Mouse (Mus musculus): ENCODE data around the gene Foxo1.

Foxo1 gene

DNA sequence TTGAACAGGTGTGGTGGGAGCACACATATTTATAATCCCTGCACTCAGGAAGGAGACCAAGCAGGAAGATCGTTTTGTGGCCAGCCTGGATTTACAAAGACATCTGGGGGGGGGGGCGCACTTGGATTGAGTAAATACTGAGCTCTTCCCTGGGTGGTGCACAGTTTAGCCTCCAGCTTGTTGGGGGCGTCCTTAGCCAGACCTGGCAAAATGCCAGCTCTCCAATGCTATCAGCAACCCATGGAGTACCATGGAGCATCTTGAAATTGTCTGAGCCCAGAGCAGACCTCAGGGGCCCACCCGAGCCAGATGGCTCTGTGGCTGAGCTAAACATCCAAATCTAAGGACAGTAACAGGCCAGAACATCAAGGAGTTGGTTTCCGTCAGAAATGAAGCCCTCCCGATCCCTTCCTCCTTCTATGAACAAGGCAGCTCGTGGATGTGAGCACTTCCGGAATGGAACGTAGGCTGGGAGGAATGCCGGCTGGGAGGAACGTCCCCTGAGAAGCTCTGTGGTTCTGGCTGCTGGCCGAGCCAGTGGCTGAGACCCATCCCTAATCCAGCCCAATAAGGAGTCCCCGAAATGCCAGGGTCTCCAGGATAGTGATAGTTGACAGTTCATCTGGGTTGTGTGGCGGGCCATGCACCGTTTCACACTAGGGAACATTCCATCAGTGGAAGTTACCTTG is 89.3 kb downstream of the Foxo1 start:
- no peak for DNase-seq (ENCODE audit: low read depth in 1 of 2, low spot score in 2 of 2)

DNA sequence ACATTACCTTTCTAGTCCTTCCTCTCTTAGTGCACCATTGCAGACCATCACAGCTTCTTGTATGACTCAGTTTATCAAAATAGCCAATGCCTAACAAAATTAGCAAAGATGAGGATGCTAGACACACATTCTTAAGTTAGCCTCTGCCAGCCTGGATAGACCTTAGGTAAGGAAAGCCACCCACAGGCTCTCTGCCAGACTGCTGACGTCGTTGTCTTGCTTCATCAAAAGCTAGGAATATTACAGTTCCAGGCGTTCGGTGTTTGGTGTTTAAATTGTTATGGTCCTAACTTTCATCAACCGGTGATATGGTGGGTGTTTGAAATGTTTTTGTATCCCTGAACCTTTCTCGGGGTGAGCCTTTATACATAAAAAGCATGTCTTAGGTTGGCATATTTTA is 96.4 kb downstream of the Foxo1 start:
- no peak for DNase-seq (ENCODE audit: low read depth in 1 of 2, low spot score in 2 of 2)

DNA sequence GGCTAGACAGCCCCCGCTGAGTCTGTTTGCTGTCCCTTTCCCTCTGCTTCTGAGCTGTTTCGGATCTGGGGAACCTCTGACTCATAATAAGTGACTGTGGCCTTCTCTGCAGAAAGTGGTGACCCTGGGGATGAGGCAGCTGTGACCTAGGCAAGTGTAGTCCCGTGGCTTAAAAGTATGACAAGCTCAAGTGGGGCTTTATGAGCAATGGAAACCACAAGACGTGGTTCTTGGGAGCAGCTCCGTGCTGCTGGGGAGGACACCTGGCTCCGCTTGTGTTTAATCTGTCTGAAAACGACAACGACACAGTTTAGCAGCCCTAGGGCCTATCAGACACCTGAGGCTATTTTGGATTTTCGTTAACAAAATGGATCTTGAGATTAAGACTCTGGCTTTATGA is 101.1 kb downstream of the Foxo1 start:
- DNase-seq (ENCODE audit: low read depth in 1 of 2, low spot score in 2 of 2): no peak

DNA sequence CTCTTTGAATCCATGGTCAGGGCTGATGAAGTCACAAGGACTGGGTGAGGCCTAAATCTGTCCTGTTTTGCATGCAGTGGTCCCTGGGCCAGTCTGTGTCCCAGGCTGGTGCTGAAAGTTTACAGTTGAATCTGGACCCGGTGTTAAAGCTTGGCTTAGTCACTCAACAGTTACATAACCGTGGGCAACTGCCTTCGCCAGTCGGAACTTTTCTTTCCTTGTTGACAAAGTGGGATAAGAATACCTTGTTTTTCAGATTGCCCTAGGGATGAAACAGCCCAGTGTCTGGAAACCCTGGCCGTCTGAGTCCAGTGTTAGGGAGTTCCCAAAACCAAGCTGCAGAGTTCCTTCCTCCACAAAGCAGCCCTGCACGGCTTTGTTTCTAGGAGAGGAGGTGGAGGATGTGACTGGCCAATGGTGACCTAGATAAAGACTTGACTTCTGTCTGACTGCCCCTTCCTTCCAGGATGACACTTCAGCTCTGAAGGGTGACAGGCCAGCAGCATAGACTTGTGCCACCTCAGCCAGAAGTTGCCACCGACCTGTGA is 101.8 kb downstream of the Foxo1 start:
- DNase-seq (ENCODE audit: low read depth in 1 of 2, low spot score in 2 of 2): no peak

DNA sequence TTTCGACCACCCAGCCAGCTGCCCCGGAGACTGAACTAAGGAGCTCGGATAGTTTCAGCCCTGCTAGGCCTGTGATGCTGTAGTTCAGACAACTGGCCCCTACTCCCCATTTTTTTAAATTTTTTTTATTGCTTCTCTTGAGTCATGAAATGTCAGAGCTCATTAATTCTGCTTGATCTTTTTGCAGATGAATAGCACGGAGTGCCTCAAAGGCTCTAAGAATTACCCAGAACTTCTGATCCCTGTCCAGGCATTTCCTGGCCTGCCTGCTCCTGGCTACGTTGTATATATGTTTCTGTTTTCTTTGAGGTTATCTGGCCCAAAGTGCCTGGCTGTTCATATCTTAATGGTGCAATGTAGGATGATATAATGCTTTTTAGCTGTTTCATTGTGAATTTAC is 108.8 kb downstream of the Foxo1 start:
- DNase-seq (ENCODE audit: low read depth in 1 of 2, low spot score in 2 of 2): no peak

DNA sequence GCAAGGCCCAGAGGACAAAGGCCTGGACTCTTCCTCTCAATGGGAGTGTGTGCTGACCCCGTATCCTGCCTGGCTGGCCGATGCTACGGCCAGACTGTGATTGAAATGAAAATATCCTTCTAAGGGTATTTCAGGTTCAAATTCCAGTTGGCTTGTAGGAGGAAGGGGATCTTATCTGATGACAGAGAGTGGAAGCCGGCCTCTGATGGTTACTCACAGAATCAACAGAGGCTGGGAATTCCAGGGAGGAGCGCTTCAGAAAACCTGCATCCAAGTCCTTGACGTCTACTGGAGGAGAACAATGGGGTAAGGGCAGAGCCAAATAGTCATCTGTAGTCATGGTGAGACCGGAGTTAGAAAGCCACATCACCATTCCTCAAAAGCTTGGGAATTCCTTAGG is 115.2 kb downstream of the Foxo1 start:
- no peak for DNase-seq (ENCODE audit: low read depth in 1 of 2, low spot score in 2 of 2)

DNA sequence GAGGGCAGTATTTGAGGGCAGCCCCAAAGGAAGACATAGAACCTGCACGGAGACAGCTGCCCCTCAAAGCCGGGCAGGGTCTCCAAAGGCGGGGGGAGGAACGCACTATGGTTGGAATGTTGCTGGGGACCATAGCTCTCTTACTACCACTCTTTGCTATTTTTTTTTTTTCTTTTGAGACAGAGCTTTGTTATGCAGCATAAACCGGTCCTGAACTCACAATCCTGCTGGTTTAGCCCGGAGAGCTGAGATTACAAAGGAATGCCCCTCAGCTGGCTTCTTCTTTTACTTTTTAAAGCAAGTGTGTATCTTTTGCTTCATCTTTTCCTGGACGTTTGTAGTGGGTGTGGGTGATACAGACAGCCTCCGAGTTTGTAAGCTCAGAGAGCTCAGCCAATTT is 118.2 kb downstream of the Foxo1 start:
- DNase-seq (ENCODE audit: low read depth in 1 of 2, low spot score in 2 of 2): no peak

DNA sequence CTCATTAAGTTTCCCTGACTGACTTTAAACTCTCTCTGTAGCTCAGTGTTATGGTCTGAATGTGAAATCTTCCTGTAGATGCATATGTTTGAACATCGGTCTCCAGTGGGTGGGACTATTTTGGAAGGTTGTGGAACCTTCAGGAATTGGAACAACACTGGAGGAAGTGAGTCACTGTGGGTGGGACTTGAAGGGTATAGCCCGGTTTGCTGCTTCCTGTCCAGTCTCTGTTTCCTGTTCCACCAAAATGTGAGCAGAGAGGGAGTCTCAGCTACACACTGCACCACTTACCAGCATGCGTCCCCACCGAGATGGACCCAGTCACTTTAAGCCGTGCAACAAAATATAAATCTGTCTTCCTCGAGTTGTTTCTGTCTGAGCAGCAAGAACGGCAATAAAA is 122.2 kb downstream of the Foxo1 start:
- no peak for DNase-seq (ENCODE audit: low read depth in 1 of 2, low spot score in 2 of 2)

DNA sequence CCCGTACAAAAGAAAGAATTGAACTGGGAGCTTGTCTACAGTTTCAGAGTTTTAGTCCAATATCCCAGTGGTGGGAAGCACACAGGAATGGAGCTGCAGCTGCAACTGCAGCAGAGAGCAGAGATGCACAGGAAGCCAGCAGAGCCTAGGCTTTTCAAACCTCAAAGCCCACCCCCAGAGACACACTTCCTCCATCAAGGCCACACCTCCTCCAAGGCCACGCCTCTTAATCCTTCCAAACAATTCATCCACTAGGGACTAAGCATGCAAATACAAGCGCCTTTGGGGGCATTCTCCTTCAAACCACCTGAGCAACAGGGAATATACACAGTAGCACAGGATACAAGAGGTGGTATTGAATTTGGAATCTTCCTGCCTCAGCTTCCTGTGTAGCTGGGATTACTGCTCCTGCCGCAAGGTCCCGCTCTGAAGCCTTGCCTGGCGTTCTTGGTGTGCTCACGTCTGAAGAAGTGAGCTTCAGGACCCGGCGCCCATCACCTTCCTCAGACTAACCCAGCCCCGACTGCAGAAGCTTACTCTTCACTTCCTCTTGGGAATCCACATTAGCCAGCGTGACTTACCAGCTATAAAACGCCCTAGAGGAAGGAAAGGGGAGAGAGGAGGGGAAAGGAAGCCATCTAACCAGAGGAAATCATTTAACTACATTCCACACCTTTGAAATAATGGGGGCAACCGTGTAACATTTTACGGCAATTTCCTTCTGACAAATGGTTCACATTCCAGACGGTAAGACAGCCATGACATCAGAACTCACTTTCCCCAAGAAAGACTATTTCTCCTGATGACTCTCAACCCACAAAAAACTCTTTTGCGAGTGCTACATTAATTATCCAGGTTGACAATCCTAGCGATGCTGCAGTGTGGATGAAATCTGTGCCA is 122.9 kb downstream of the Foxo1 start:
- DNase-seq (ENCODE audit: low read depth in 1 of 2, low spot score in 2 of 2): no peak

DNA sequence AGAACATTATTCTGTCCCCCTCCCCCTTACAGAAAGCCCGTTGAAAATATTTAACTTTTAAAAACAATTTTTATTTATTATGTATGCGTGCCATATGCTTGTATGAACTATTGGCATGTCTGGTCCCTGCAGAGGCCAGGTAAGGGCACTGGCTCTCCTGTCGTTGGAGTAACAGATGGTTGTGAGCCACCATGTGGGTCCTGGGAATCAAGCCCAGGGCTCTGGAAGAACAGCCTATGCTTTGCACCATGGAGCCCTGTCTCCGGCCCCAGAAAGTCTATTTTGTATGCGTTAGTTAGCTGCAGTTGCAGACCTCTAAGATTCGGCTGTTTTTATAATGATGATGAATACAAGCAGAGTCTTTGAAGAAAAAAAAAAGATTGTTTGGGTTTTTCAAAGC is 123.8 kb downstream of the Foxo1 start:
- DNase-seq (ENCODE audit: low read depth in 1 of 2, low spot score in 2 of 2): no peak

DNA sequence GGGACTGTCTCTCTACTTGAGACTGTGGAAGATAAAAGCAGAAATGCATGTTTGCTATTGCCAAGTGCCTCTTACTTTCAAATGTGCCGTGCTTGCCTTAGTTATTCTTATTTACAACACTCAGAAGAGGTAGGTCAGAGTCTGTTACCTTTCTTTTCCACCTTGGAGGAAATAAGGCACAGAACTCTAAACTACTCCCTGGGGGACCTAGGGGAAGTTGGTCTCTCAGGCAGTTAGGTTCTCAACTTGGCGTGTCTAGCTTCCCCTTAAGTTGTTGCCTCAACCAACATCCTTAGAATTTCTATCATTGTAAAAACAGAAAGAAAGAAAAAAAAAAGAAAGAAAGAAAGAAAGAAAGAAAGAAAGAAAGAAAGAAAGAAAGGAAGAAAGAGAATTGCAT is 124.4 kb downstream of the Foxo1 start:
- DNase-seq (ENCODE audit: low read depth in 1 of 2, low spot score in 2 of 2): no peak

DNA sequence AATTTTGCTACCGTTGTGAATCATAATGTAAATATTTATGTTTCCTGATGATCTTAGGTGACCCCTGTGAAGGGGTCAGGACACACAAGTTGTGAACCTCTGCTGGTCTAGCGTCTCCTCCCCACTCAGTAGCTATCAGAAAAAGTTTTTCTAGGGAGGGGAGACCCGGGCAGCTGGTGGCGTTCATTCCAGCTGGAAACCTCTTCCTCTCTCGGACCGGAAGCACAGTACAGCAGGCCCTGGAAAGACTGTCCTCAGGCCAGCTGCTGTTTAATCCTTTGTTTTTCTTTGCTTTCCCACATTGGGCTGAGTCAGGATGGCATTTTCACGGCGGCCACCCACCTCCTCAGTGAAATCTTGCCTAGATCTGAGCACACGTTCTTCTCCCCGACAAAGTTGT is 125.0 kb downstream of the Foxo1 start:
- DNase-seq (ENCODE audit: low read depth in 1 of 2, low spot score in 2 of 2): no peak

DNA sequence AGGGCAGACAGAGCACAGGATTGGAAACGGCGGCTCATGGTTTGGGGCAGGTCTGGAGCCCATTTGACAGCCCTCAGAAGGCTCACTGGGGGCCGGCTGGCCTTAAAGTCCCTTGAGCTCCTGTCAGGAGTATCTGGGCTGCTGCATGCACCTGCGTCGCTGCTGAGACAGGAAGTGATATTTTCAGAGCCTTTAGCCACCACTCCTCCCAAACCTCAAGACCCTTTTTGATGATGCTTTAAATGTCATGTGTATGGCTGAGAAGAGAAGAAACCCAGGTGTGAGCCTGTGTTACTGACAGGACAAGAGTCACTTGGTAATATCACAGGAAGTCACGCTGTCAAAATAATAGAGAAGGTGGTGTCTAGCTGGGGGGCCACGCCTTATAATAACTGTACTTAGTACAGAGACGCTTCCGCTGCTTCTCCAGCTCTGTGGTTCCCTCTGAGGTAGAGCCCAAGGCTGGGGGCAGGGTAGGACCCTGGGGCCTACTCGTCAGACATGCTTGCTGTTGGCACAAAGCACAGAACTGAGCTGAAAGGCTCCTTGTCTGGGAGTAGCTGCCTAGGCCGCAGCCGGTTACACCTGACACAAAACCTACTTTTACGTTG is 128.1 kb downstream of the Foxo1 start:
- DNase-seq (ENCODE audit: low read depth in 1 of 2, low spot score in 2 of 2): no peak

DNA sequence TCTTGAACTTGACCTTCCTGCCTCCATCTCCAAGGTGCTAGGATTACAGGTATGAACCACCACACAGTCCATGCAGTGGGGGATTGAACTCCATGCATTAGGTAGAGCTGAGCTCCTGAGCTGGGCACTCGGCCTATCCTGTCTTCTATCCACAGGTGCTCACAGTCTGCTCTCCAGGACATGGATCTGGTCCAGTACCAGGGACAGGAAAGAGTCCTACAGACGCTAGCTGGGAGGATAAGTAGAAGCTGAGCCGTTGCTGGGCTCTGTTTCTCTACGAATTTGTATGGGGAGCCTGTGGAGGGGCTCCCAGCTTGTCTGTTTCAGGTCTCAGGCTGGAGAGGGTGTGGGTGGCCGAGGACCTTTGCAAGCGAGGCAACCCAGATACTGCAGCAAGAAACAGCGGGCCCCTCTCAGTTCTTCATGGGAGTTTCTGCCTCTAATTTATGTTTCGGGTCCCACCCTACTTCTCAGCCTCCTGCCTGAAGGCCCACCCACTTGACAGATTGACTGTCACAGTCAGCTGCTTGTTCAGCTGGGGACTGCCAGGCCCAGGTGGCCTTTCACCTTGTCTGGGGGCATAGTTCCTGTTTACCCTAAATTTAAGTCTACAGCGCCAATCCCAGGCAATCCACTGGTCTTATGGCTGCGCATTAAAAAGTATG is 128.9 kb downstream of the Foxo1 start:
- DNase-seq (ENCODE audit: low read depth in 1 of 2, low spot score in 2 of 2): no peak

DNA sequence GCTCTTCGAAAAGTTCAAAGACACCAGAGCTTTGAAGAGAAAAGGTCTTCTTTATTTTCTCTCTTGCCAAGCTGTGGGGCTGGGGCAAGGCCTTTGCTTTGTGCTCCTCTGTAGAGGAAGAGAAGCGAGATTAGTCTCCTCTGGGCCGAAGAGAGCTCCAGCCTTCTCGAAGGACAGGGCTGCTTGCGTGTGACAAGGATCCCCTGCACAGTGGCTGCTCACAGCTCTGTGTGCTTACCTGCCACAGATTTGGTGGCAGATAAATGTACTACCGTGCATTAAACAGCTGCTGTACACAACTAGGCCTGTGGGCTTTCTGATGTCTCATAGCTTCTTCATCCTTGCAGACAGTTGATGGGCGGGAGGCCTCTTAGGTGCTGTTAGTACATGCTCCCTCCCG is 129.8 kb downstream of the Foxo1 start:
- DNase-seq (ENCODE audit: low read depth in 1 of 2, low spot score in 2 of 2): no peak

DNA sequence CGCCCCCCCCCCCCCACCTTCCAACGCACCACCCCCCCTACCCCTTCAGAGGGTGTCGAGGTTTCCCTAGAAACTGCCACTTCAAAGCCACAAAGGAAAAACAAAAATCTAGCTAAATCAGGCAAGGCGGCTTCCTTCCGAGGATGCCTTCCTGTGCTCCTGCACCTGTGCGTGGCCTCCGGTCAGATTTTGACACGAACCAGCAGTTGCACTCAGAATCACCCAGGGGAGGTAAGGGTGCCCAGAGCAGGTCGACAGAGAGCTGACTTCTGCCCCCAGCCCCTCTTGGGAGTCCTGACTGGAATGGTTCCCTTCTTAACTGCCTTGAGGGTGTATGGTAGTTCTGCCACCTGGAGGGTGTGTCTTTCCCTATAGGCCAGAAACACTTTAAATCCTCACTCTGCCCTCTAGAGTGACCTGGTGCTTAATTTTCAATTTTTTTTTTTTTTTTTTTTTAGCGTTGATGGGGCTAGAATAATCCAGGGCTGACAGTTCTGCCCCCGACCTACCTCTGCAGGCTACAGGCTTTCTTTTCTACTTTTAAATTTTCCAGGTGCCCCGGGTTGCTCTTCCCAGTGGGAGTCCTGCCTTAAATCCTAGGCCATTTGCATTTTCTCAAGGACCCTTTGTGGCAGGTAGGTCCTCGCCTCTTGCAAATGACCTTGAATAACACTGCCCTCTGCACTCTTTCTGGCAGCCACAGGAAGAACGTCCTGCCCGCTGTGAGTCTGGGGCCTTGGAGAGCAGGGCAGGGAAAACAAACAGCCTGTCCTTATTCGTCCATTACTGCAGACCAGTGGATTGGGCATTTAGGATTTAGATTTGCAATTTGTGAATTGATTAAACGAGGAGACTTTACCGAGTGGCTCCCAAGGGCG is 132.4 kb downstream of the Foxo1 start:
- no peak for DNase-seq (ENCODE audit: low read depth in 1 of 2, low spot score in 2 of 2)

DNA sequence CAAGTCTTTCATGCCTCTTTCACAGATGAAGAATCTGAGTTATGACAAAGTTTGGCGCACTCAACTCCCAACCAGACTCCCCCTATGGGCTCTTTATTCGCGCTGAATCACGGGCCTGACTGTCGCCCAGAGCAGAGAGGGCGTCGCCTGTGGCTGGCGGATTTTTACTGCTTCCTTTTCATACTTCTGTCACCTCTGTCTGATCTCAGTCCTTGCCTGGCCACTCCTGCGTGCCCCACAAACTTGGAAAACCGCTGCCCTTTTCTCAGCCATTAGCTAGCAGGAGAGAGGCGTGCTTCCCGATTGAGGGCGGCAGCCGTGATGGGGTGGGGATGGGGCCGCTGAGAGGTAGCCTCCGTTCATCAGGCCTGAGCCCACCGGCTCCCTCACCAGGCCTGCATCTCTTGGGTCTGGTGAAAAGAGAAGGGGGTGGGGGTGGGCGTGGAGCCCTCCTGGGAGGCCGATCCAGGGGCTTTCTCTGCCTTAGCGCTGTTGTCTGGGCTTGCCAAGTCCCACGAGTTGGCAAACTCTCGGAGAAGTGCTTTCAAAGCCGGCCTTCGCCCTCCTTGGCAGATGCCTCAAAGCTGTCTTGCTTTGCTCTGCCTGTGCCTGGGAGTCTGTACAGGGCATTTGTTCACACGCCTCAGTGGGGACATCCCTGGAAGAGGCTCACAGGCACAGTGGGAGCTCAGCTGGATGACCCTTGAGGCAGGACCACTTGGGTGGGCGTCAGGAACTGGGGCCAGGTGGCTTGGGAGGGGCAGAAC is 133.2 kb downstream of the Foxo1 start:
- no peak for DNase-seq (ENCODE audit: low read depth in 1 of 2, low spot score in 2 of 2)

Measured in monocyte, adult 2 months (primary cell).